Mouse (Mus musculus): Measurements from ENCODE around the gene Mok.

Gene Mok

GRCm38 (mm10) chr12:110769660-110770297 is 71.0 kb downstream of the Mok start:
- DNase-seq (ENCODE audit: low read depth): no peak

GRCm38 (mm10) chr12:110768562-110768961 is 72.2 kb downstream of the Mok start:
- DNase-seq (ENCODE audit: low read depth): no peak

GRCm38 (mm10) chr12:110764531-110764930 is 76.2 kb downstream of the Mok start:
- no peak for DNase-seq (ENCODE audit: low read depth)

- DNase-seq (ENCODE audit: low read depth): no peak
Measured at GRCm38 (mm10) chr12:110762321-110762720, 78.4 kb downstream of the Mok start.

- no peak for DNase-seq (ENCODE audit: low read depth)
Measured at GRCm38 (mm10) chr12:110758932-110759331, 81.8 kb downstream of the Mok start.

Measured in c-Kit-positive CD71-negative TER-119-negative erythroid progenitor cells, embryonic 14.5 days (primary cell).